Comparison of ENCODE assay signal across 7 mouse cellular contexts in the genomic region with DNA sequence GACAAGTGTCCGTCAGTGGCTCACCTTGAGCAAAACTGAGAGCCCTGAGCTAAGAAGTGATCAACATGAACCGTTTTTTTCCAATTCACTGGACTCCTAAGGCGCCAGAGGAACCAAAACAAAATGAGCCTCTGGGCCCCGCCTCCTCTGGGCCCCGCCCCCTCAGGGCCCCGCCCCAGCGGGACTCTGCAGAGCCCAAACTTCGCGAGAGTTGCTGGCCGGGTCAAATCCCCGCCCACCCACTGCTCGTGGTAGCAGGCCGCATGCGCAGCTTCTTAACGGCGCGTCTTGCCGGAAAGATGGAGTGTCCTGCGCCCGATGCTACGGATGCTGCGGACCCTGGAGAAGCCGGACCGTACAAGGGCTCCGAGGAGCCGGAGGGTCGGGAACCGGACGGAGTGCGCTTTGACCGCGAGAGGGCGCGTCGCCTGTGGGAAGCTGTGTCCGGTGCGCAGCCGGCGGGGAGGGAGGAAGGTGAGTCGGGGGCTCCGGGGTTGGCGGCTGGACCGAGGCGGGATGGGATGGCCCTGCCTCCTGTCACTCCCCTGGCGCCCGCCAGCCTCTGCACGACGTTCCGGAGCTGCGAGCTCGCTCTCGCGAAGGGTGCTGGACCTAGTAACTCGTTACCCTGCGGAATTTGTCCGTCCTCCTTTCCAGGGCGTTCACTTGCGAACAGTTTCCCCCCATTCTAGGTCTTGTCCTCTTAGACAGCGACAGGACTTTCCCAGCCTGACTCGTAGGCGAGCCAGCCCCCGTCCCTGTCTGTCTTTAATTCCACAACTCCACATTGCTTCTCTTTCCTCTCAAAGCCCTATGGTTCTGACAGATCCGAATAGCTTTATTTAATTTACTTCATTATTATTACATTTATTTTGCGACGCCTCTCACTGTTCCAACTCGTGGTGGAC. TPM values are rescaled to one million over a fixed set of nuclear protein-coding genes. Genes with fewer than 3 reads are reported as not detected.
DNase-seq lines count a peak whose midpoint lies in the region; ATAC-seq and TF ChIP-seq lines count a peak whose summit lies in the region.

A gene (plus strand): TSS at position 267 of the 908 bp plus-strand sequence.

- H3K4me2 ChIP-seq in intestine, postnatal 0 days (replicated peaks; ENCODE audit: low read depth): peak within 1 kb of the TSS; percentile 86
- H3K4me2 ChIP-seq in midbrain, embryonic 12.5 days (replicated peaks): peak within 1 kb of the TSS; percentile 83

- H3K36me3 ChIP-seq in embryonic facial prominence, embryonic 10.5 days (replicated peaks): peaks cover 25% of the 10 kb centered on the region
- H3K36me3 ChIP-seq in intestine, postnatal 0 days (ENCODE audit: control insufficient read depth, insufficient read depth): 0 out of 2 replicates have a peak, but pooled peaks cover 5% of the 10 kb centered on the region
- H3K36me3 ChIP-seq in midbrain, embryonic 12.5 days: peaks cover 8% of the 10 kb centered on the region; the same call in 1 of the 2 replicates
- H3K36me3 ChIP-seq in small intestine, adult 2 months (ENCODE audit: control insufficient read depth, insufficient read depth, low read length): no peaks in the 10 kb centered on the region

- peak within 1 kb of the TSS; percentile 73 for H3K9ac ChIP-seq in intestine, postnatal 0 days (ENCODE audit: low read depth, low read length)
- peak within 1 kb of the TSS; percentile 91 for H3K9ac ChIP-seq in midbrain, embryonic 12.5 days (replicated peaks)

- peak within 1 kb of the TSS; percentile 89 for H3K4me3 ChIP-seq in embryonic facial prominence, embryonic 10.5 days
- peak within 1 kb of the TSS; percentile 95 for H3K4me3 ChIP-seq in intestine, postnatal 0 days (ENCODE audit: low read depth, low read length)
- H3K4me3 ChIP-seq in midbrain, embryonic 12.5 days: peak within 1 kb of the TSS; percentile 84
- peak within 1 kb of the TSS; percentile 94 for H3K4me3 ChIP-seq in small intestine, adult 2 months (ENCODE audit: low read depth, low read length)

- H3K9me3 ChIP-seq in embryonic facial prominence, embryonic 10.5 days: peaks cover 3% of the 10 kb centered on the region; the same call in 1 of the 2 replicates
- H3K9me3 ChIP-seq in intestine, postnatal 0 days (ENCODE audit: control insufficient read depth): no peaks in the 10 kb centered on the region
- peaks cover 3% of the 10 kb centered on the region; the same call in 1 of the 2 replicates for H3K9me3 ChIP-seq in midbrain, embryonic 12.5 days

- peak; percentile 89 for TF ChIP-seq POLR2A in small intestine, adult 2 months (IDR thresholded peaks at IDR 0.05; ENCODE audit: low read depth, low read length)

- H3K27me3 ChIP-seq in embryonic facial prominence, embryonic 10.5 days (replicated peaks; ENCODE audit: low read depth, poor library complexity, severe bottlenecking): no peaks in the 10 kb centered on the region
- H3K27me3 ChIP-seq in intestine, postnatal 0 days (replicated peaks; ENCODE audit: control insufficient read depth, insufficient read depth, low read length): no peaks in the 10 kb centered on the region
- no peaks in the 10 kb centered on the region for H3K27me3 ChIP-seq in midbrain, embryonic 12.5 days
- H3K27me3 ChIP-seq in small intestine, adult 2 months (ENCODE audit: control insufficient read depth, insufficient read depth, low read length): no peaks in the 10 kb centered on the region

- DNase-seq in adrenal gland, postnatal 10 days: peak; percentile 99
- peak; percentile 97 for DNase-seq in embryonic facial prominence, embryonic 10.5 days (ENCODE audit: low spot score)
- DNase-seq in gonadal fat pad, adult 2 months (ENCODE audit: low read depth): peak; percentile 44
- peak; percentile 98 for DNase-seq in left cerebral cortex, postnatal 4 days

- intact Hi-C loops in left cerebral cortex, postnatal 4 days (cut with DNase I): no loop called here

- under 1% methylated on average over 65 of the region's 66 CpGs for WGBS in embryonic facial prominence, embryonic 10.5 days
- WGBS in intestine, postnatal 0 days: under 1% methylated on average over 66 of the region's 66 CpGs
- WGBS in midbrain, embryonic 12.5 days: 1% methylated on average over 65 of the region's 66 CpGs
- 1% methylated on average over 66 of the region's 66 CpGs for WGBS in small intestine, adult 2 months

- peak within 1 kb of the TSS; percentile 92 for H3K27ac ChIP-seq in embryonic facial prominence, embryonic 10.5 days (replicated peaks)
- peak within 1 kb of the TSS; percentile 74 for H3K27ac ChIP-seq in intestine, postnatal 0 days (ENCODE audit: low read depth, low read length)
- peak within 1 kb of the TSS; percentile 88 for H3K27ac ChIP-seq in midbrain, embryonic 12.5 days (replicated peaks)
- H3K27ac ChIP-seq in small intestine, adult 2 months (ENCODE audit: insufficient read depth, low read depth, low read length): peak within 1 kb of the TSS; percentile 8; the same call in 1 of the 2 replicates

- TF ChIP-seq CTCF in intestine, postnatal 0 days (IDR thresholded peaks at IDR 0.05; ENCODE audit: low read depth): peak; percentile 63
- TF ChIP-seq CTCF in small intestine, adult 2 months (IDR thresholded peaks at IDR 0.05; ENCODE audit: extremely low read depth, insufficient read length, insufficient replicate concordance, low read depth, low read length): peak; percentile 32; the same call in 1 of the 2 replicates

- H3K4me1 ChIP-seq in embryonic facial prominence, embryonic 10.5 days: peaks cover 13% of the 10 kb centered on the region
- H3K4me1 ChIP-seq in intestine, postnatal 0 days (replicated peaks; ENCODE audit: control insufficient read depth, insufficient read depth, low read length): peaks cover 7% of the 10 kb centered on the region; the same call in 1 of the 2 replicates
- H3K4me1 ChIP-seq in midbrain, embryonic 12.5 days: peaks cover 12% of the 10 kb centered on the region
- peaks cover 4% of the 10 kb centered on the region; the same call in 1 of the 2 replicates for H3K4me1 ChIP-seq in small intestine, adult 2 months (ENCODE audit: control insufficient read depth, insufficient read depth, insufficient read length, low read length)

- peak; percentile 89 for ATAC-seq in intestine, postnatal 0 days
- peak; percentile 94 for ATAC-seq in midbrain, embryonic 12.5 days (ENCODE audit: low FRiP score, low read depth)

RNA-seq across cellular contexts. Expression of the gene that starts here (rescaled TPM):
- 10 to 100 TPM; 32.3 to 40.5 TPM for total RNA-seq in adrenal gland, postnatal 10 days (2021)
- polyA plus RNA-seq in embryonic facial prominence, embryonic 10.5 days (2016; fragmentation: Nextera tagmentation; extraction: Ambion mirVana): 26.4 and 29.4 TPM in 2 replicates
- polyA plus RNA-seq in gonadal fat pad, adult 2 months (2012; rRNA removed): 19.0 and 20.9 TPM in 2 replicates
- polyA plus RNA-seq in intestine, postnatal 0 days (2015; fragmentation: Nextera tagmentation; extraction: Ambion mirVana): 5.5 and 6.2 TPM in 2 replicates
- total RNA-seq in left cerebral cortex, postnatal 4 days (2021): 10 to 100 TPM; 42.8 to 45.8 TPM
- polyA plus RNA-seq in midbrain, embryonic 12.5 days (2016; fragmentation: Nextera tagmentation; extraction: Ambion mirVana): 24.1 and 27.4 TPM in 2 replicates
- polyA plus RNA-seq in small intestine, adult 2 months (2012; rRNA removed): 4.0 and 4.1 TPM in 2 replicates

Comparison
In these comparisons a context has a peak if more than half of its experiments do, and no peak if none do; other contexts are left out.
1. Peak in every context shown above with its lines: DNase-seq, ATAC-seq, H3K4me3 ChIP-seq and H3K27ac ChIP-seq.
2. DNase-seq: peak in every context shown above with its lines; median percentile 99 in adrenal gland, postnatal 10 days; 98 in left cerebral cortex, postnatal 4 days; 97 in embryonic facial prominence, embryonic 10.5 days; 44 in gonadal fat pad, adult 2 months.
3. H3K27ac ChIP-seq: peak in every context shown above with its lines; median percentile 92 in embryonic facial prominence, embryonic 10.5 days; 88 in midbrain, embryonic 12.5 days; 74 in intestine, postnatal 0 days; 8 in small intestine, adult 2 months.